Mouse (Mus musculus): ENCODE results near the gene Stk11ip. TPM values are rescaled to one million over a fixed set of nuclear protein-coding genes. Genes with fewer than 3 reads are reported as not detected.

Stk11ip gene
- polyA plus RNA-seq, 1 experiment = not detected

DNA sequence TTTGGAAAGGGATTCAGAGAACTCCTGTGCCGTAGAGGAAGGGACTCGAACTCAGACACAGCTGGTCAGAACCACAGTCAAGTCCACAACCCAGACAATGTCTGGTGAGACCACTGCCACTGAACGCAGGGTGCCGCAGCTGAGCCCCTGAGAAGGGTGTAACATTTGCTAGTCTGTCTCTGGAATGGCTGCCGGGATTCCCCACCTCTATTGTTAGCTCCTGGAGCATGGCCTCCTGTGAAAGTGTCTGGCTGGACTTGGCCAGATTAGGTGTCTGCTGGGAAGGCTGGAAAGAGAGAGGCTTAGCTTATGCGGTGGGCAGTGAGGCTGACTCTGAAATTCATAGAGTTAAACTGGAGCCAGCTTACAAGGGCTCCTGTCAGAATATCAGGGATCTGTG is 49.1 kb downstream of the Stk11ip start:
- TF ChIP-seq POLR2A (IDR thresholded peaks at IDR 0.05; ENCODE audit: insufficient read depth, low read depth, low read length) (no peak), CTCF (IDR thresholded peaks at IDR 0.05; ENCODE audit: insufficient read depth, low read depth, low read length) (no peak)
- Histone ChIP-seq H3K4me3 (ENCODE audit: insufficient read depth, low read depth, low read length) (no peak overlapping the region), H3K4me1 (ENCODE audit: control insufficient read depth, insufficient read depth, low read length) (no peaks in the 10 kb centered on the region), H3K27ac (ENCODE audit: insufficient read depth, low read depth, low read length) (no peak overlapping the region)
- 72% methylated on average over 6 of the region's 6 CpGs for WGBS

DNA sequence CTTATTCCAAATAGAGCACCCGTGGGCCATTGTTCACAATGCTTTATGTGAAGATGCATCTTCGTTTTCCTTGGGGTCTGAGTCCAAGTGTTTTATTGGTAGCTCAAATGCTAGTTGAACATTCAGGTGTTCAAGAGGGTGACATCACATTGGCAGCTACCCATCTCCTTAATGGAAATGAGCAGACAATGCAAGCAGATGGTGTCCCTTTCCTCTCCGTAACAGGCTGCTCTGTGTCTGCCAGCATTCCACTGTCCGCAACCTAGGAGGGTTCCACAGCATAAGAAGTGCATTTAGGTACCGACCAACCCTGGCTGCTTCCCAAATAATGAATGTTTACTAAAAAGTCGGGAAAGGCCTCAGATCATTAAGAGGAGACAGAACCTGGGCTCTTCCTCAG is 51.4 kb downstream of the Stk11ip start:
- no peaks in the 10 kb centered on the region for H3K4me1 ChIP-seq (ENCODE audit: control insufficient read depth, insufficient read depth, low read length)
- H3K4me3 ChIP-seq (ENCODE audit: insufficient read depth, low read depth, low read length) = no peak overlapping the region
- 80% methylated on average over 6 of the region's 6 CpGs for WGBS
- TF ChIP-seq POLR2A (IDR thresholded peaks at IDR 0.05; ENCODE audit: insufficient read depth, low read depth, low read length) (no peak), CTCF (IDR thresholded peaks at IDR 0.05; ENCODE audit: insufficient read depth, low read depth, low read length) (no peak)
- H3K27ac ChIP-seq (ENCODE audit: insufficient read depth, low read depth, low read length) = no peak overlapping the region

DNA sequence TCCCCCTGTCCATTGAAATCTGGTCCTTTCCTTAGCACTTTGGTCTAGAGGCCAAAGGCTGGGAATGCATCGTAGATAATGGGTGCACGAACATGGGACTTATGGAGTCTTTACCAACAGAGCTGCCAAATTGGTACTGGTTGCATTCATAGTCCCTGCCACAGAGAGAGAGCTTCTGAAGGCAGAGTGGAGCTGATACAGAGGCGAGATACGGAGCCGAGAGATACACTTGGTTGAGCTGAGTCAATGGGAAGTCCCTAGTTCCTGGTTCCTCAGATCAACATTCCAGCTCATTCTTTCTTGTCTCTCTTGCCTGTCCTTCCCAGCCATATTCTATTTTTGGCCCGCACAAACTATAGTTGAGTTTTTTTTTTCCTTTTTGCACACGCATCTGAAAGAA is 52.4 kb downstream of the Stk11ip start:
- Histone ChIP-seq H3K4me3 (ENCODE audit: insufficient read depth, low read depth, low read length) (no peak overlapping the region), H3K4me1 (ENCODE audit: control insufficient read depth, insufficient read depth, low read length) (no peaks in the 10 kb centered on the region), H3K27ac (ENCODE audit: insufficient read depth, low read depth, low read length) (no peak overlapping the region)
- WGBS = 85% methylated on average over 7 of the region's 7 CpGs
- TF ChIP-seq CTCF (IDR thresholded peaks at IDR 0.05; ENCODE audit: insufficient read depth, low read depth, low read length) (no peak), POLR2A (IDR thresholded peaks at IDR 0.05; ENCODE audit: insufficient read depth, low read depth, low read length) (no peak)

DNA sequence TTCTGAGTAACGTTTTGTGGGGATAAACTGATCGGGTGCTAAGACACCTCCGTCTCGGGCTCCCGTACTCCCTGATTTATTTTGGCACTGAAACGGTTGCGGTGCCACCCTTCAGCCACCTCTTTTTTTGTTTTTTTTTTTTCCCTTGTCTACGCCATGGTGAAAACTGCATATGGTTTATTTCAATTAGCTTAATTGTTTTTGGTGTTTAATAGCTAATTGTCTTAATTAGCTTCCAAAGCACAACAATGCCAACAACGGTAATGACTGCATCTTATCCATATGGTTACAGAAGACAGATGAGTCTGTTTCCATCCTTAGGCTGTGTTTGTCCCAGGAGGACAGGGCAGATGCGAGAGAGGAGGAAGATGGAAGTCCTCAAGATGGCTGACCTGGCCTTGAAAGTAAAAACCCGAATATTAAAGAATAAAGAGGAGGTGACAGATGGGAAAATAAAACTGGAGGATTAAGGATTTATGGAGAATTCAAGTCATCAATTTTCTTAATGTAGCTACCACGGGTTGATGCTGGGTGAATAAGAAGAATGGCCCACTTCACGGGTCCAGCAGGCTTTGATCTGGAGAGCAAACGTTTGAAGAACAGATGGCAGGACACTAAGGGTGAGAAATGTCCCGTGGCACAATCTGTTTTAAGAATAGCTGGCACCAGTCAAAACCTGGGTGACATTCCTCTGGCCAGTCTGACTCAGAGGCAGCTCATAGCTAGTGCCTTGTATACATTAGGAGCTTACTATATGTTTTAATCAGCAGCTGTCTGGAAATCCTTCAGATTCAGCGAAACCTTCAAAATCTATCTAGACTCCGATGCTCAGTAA is 53.4 kb downstream of the Stk11ip start:
- H3K4me3 ChIP-seq (ENCODE audit: insufficient read depth, low read depth, low read length) = no peak overlapping the region
- TF ChIP-seq CTCF (IDR thresholded peaks at IDR 0.05; ENCODE audit: insufficient read depth, low read depth, low read length) (no peak), POLR2A (IDR thresholded peaks at IDR 0.05; ENCODE audit: insufficient read depth, low read depth, low read length) (no peak)
- H3K4me1 ChIP-seq (ENCODE audit: control insufficient read depth, insufficient read depth, low read length) = no peaks in the 10 kb centered on the region
- no peak overlapping the region for H3K27ac ChIP-seq (ENCODE audit: insufficient read depth, low read depth, low read length)
- WGBS = 50% methylated on average over 17 of the region's 17 CpGs

DNA sequence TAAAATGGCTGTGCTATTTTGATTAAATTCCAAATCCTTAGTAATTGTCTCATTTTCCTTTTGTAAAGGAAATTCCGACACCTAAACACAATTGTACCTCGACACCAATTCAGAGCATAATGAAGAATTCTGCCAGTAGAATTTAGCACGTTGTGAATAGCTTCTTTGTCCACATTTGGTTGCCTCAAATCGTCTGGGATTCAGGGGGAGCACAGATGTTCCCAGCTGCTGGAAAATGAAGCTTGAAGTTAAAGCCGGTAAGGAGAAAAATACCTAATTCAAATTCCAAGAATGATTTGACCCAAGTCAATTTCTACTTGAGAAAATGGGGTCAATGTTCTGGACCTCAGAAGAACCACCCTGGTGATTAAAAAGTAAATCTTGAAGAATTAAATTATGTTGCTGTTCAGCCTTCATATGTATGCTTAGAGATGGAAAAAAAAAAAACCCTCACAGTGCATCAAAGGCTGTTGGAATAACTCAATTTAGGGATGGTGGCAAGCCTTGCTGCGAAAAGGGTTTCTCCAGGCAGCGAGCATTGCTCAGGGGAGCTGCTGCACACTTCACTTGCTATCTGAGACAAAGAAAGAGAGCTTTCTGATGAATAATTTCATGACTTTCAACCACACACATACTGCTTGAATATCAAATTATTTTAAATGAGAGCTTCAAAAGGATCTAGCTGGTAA is 60.8 kb downstream of the Stk11ip start:
- WGBS = 37% methylated on average over 7 of the region's 7 CpGs

DNA sequence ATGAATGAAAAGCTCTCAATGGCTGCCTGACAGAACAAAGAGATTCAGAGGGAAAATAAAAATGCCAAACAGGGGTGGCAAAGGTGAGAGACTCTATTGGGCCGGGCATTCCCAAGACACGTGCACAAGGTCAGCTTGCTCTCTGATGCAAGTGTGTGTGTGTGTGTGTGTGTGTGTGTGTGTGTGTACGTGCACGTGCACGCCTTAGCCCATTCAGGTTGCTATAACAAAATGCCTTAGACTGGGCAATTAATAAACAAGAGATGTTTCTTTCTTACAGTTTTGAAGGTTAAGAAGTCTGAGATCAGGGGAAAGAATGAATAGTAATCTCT is 61.3 kb downstream of the Stk11ip start:
- WGBS = 71% methylated on average over 5 of the region's 5 CpGs
- TF ChIP-seq POLR2A (IDR thresholded peaks at IDR 0.05; ENCODE audit: insufficient read depth, low read depth, low read length) (no peak), CTCF (IDR thresholded peaks at IDR 0.05; ENCODE audit: insufficient read depth, low read depth, low read length) (no peak)
- no peak overlapping the region for H3K4me3 ChIP-seq (ENCODE audit: insufficient read depth, low read depth, low read length)
- no peaks in the 10 kb centered on the region for H3K4me1 ChIP-seq (ENCODE audit: control insufficient read depth, insufficient read depth, low read length)
- H3K27ac ChIP-seq (ENCODE audit: insufficient read depth, low read depth, low read length) = no peak overlapping the region

More for the DNA sequence above, 60.8 kb downstream of the Stk11ip start:
- TF ChIP-seq POLR2A (IDR thresholded peaks at IDR 0.05; ENCODE audit: insufficient read depth, low read depth, low read length) (no peak), CTCF (IDR thresholded peaks at IDR 0.05; ENCODE audit: insufficient read depth, low read depth, low read length) (no peak)
- Histone ChIP-seq H3K4me1 (ENCODE audit: control insufficient read depth, insufficient read depth, low read length) (no peaks in the 10 kb centered on the region), H3K27ac (ENCODE audit: insufficient read depth, low read depth, low read length) (no peak overlapping the region), H3K4me3 (ENCODE audit: insufficient read depth, low read depth, low read length) (no peak overlapping the region)

DNA sequence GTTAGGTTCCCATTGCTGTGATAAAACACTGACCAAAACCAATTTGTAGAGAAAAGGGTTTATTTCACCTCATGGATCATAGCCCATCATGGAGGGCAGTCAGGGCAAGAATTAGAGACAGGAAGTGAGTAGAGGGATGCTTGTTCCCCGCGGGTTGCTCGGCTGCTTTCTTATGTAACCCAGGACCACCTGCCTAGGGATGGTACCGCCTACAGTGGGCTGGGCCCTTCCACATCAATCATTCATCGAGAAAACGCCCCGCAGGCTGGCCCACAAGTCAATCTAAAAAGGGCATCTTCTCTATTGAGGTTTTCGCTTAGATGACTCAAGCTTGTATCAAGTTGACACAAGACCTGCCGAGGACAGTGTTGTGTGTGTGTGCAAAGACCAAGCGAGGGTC is 61.7 kb downstream of the Stk11ip start:
- 82% methylated on average over 10 of the region's 10 CpGs for WGBS
- no peak overlapping the region for H3K27ac ChIP-seq (ENCODE audit: insufficient read depth, low read depth, low read length)
- no peaks in the 10 kb centered on the region for H3K4me1 ChIP-seq (ENCODE audit: control insufficient read depth, insufficient read depth, low read length)
- TF ChIP-seq POLR2A (IDR thresholded peaks at IDR 0.05; ENCODE audit: insufficient read depth, low read depth, low read length) (no peak), CTCF (IDR thresholded peaks at IDR 0.05; ENCODE audit: insufficient read depth, low read depth, low read length) (no peak)
- H3K4me3 ChIP-seq (ENCODE audit: insufficient read depth, low read depth, low read length) = no peak overlapping the region

DNA sequence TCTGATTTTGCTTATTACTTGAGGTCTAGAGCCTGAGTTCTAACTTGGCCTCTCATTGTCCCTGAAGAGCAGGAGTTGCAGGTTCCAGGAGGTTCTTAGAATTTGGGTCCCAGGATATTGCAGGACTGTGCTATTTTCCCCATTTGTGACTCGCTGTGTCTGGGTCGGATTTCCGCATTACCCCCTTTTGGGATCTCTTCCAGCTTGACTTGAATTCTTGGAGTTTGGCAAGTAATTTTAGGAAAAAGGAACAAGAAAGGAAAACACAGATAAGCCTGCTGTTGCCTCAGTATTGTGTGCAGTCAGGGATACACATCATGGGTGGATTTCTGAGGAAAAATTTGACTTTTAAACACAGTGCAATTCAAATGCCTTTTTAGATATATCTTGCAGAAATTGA is 65.5 kb downstream of the Stk11ip start:
- WGBS = 75% methylated on average over 3 of the region's 3 CpGs
- H3K4me3 ChIP-seq (ENCODE audit: insufficient read depth, low read depth, low read length) = no peak overlapping the region

More for the DNA sequence above, 65.5 kb downstream of the Stk11ip start:
- no peak overlapping the region for H3K27ac ChIP-seq (ENCODE audit: insufficient read depth, low read depth, low read length)
- no peak for TF ChIP-seq POLR2A (IDR thresholded peaks at IDR 0.05; ENCODE audit: insufficient read depth, low read depth, low read length)
- TF ChIP-seq CTCF (IDR thresholded peaks at IDR 0.05; ENCODE audit: insufficient read depth, low read depth, low read length) = no peak
- H3K4me1 ChIP-seq (ENCODE audit: control insufficient read depth, insufficient read depth, low read length) = no peaks in the 10 kb centered on the region

Other genes with a start within 250 kb of the Stk11ip start
- gene Resp18, start 243.1 kb upstream of the Stk11ip start, polyA plus RNA-seq (2012; ENCODE audit: insufficient read depth, insufficient read length, low replicate concordance, missing spikeins) = not detected in 2 replicates
- not detected in 2 replicates for gene Dnpep, start 203.5 kb upstream of the Stk11ip start, polyA plus RNA-seq (2012; ENCODE audit: insufficient read depth, insufficient read length, low replicate concordance, missing spikeins)
- not detected in 2 replicates for gene Des, start 161.2 kb upstream of the Stk11ip start, polyA plus RNA-seq (2012; ENCODE audit: insufficient read depth, insufficient read length, low replicate concordance, missing spikeins)
- not detected in 2 replicates for gene Speg, start 146.2 kb upstream of the Stk11ip start, polyA plus RNA-seq (2012; ENCODE audit: insufficient read depth, insufficient read length, low replicate concordance, missing spikeins)
- gene Gmppa, start 85.6 kb upstream of the Stk11ip start, polyA plus RNA-seq (2012; ENCODE audit: insufficient read depth, insufficient read length, low replicate concordance, missing spikeins) = not detected in 2 replicates
- gene Asic4, start 71.1 kb upstream of the Stk11ip start, polyA plus RNA-seq (2012; ENCODE audit: insufficient read depth, insufficient read length, low replicate concordance, missing spikeins) = not detected in 2 replicates
- not detected in 2 replicates for gene Chpf, start 42.2 kb upstream of the Stk11ip start, polyA plus RNA-seq (2012; ENCODE audit: insufficient read depth, insufficient read length, low replicate concordance, missing spikeins)
- gene Tmem198, start 42.0 kb upstream of the Stk11ip start, polyA plus RNA-seq (2012; ENCODE audit: insufficient read depth, insufficient read length, low replicate concordance, missing spikeins) = not detected in 2 replicates
- gene Obsl1, start 15.1 kb upstream of the Stk11ip start, polyA plus RNA-seq (2012; ENCODE audit: insufficient read depth, insufficient read length, low replicate concordance, missing spikeins) = not detected in 2 replicates
- gene Inha, start 14.5 kb upstream of the Stk11ip start, polyA plus RNA-seq (2012; ENCODE audit: insufficient read depth, insufficient read length, low replicate concordance, missing spikeins) = not detected in 2 replicates
- not detected in 2 replicates for gene Slc4a3, start 24.7 kb downstream of the Stk11ip start, polyA plus RNA-seq (2012; ENCODE audit: insufficient read depth, insufficient read length, low replicate concordance, missing spikeins)

All from olfactory bulb, adult 2 months (tissue).